Mouse (Mus musculus): ENCODE data around the gene Alk.

DNA sequence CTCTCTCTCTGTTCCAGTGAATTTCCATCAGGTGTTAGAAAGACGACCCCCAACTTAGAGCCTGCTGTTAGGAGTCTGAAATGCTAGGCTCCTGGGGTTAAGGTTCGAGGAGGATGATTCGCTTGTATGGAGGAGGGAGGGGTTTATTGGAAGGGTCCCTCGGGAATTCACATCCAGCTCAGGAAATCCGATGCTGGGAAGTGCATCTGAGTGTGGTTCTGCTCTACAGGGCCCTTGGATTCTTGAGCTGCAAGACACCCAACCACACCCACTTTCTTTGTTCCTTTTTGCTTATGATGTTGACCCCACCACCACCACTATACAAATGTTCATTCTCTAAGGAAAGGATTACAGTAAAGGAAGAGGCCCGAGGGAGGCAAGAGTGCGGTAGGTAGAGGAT, 81.4 kb downstream of the Alk start:
- TF ChIP-seq CTCF (IDR thresholded peaks at IDR 0.05; ENCODE audit: low read depth, low read length) (no peak), GATA1 (IDR thresholded peaks at IDR 0.05; ENCODE audit: borderline replicate concordance, low read length) (no peak), TAL1 (conservative IDR thresholded peaks at IDR 0.05; ENCODE audit: low read depth, low read length) (no peak), POLR2AphosphoS5 (IDR thresholded peaks at IDR 0.05; ENCODE audit: insufficient replicate concordance, low read depth, low read length) (no peak), GATA2 (IDR thresholded peaks at IDR 0.05; ENCODE audit: borderline replicate concordance, low read depth, low read length) (no peak)

Data from G1E (cell line).